Mouse (Mus musculus) retina, adult 2 months (tissue): Measurements from ENCODE around the gene Spin2e.
"Not testable (repeated sequence)": the region's sequence is repeated elsewhere in the genome, so short reads cannot be mapped to it uniquely, and the experiment has no call there.

Experiments
- DNase-seq: peaks from one replicate; pipeline ENCODE4 v3.0.0-alpha.2; 2012; ENCODE audit warnings: low read depth, low spot score

Spin2e gene

GRCm38 (mm10) chrX:31618820-31619219 is at the start of gene Spin2e:
TSS of gene Spin2e (minus strand) at chrX:31618920.
- DNase-seq: not testable (repeated sequence)

GRCm38 (mm10) chrX:31574183-31574582 is 44.5 kb downstream of the Spin2e start, which contains the start of gene Gm21883:
TSS of gene Gm21883 (minus strand) at chrX:31574283.
- DNase-seq: not testable (repeated sequence)
